Mouse (Mus musculus) midbrain, embryonic 11.5 days (tissue): ENCODE data around the gene Gar1. TPM values are rescaled to one million over a fixed set of nuclear protein-coding genes. Genes with fewer than 3 reads are reported as not detected.
A peak's percentile ranks its signal among the peaks of the same experiment; 100 is the strongest.

ENCODE experiments used
- ATAC-seq: fragments of 200-750 bp; cut with Nextera tagmentation; 2 replicates; pipeline ENCODE4 v1.8.0; 2017; ENCODE audit warnings: moderate TSS enrichment, moderate library complexity; ENCODE audit not compliant: low FRiP score
- DNase-seq: peaks from one replicate; pipeline ENCODE4 v3.0.0; 2015; ENCODE audit warnings: low spot score; ENCODE audit errors: missing footprints
- H3K27ac ChIP-seq: fragments of 300-500 bp; sonication (generic); 2 replicates; pipeline ENCODE4 v1.5.1; 2014; ENCODE audit warnings: low read depth, low read length
- H3K27me3 ChIP-seq: fragments of 300-500 bp; sonication (generic); 2 replicates; pipeline ENCODE4 v1.6.1; 2014; ENCODE audit warnings: mild to moderate bottlenecking, low read length, moderate library complexity, mixed read lengths; ENCODE audit not compliant: control insufficient read depth, insufficient read depth
- H3K36me3 ChIP-seq: fragments of 300-500 bp; sonication (generic); 2 replicates; pipeline ENCODE4 v1.6.1; 2014; ENCODE audit warnings: mild to moderate bottlenecking, low read length, moderate library complexity, mixed read lengths; ENCODE audit not compliant: control insufficient read depth, insufficient read depth
- H3K4me1 ChIP-seq: fragments of 300-500 bp; sonication (generic); 2 replicates; pipeline ENCODE4 v1.6.1; 2014; ENCODE audit warnings: low read length; ENCODE audit not compliant: control insufficient read depth, insufficient read depth
- H3K4me2 ChIP-seq: fragments of 300-500 bp; sonication (generic); 2 replicates; pipeline ENCODE4 v1.6.1; 2014; ENCODE audit warnings: mild to moderate bottlenecking, moderate library complexity
- H3K4me3 ChIP-seq: fragments of 300-500 bp; sonication (generic); 2 replicates; pipeline ENCODE4 v1.5.1; 2014; ENCODE audit warnings: low read depth, low read length
- H3K9ac ChIP-seq: fragments of 300-500 bp; sonication (generic); 2 replicates; pipeline ENCODE4 v1.6.1; 2014; ENCODE audit warnings: low read length
- H3K9me3 ChIP-seq: fragments of 300-500 bp; sonication (generic); 2 replicates; pipeline ENCODE4 v1.6.1; 2016; ENCODE audit warnings: low read length; ENCODE audit not compliant: control insufficient read depth
- WGBS: fragments of 180-500 bp; shearing (Covaris S2); extraction: QIAGEN DNeasy Blood & Tissue Kit; methylation state at CpG from one replicate; pipeline ENCODE4 v1.1.7; 2014; 5-methylcytosine and 5-hydroxymethylcytosine counted together
- polyA plus RNA-seq: library from polyadenylated mRNA; unstranded; fragments of >200 nt; fragmentation: Nextera tagmentation; extraction: Ambion mirVana; gene quantifications from 2 replicates; pipeline ENCODE4 v1.2.1, GENCODE M21; 2014

The Gar1 gene
- polyA plus RNA-seq, 1 experiment from 2014 or later, result 51.4 TPM

- no peaks in the 10 kb centered on the region for H3K27me3 ChIP-seq
- H3K27ac ChIP-seq, result no peak overlapping the region
- no peak overlapping the region for H3K4me3 ChIP-seq
- no peak for ATAC-seq
- no peaks in the 10 kb centered on the region for H3K4me1 ChIP-seq
- no peak overlapping the region for H3K9ac ChIP-seq
- no peak for DNase-seq
- no peaks in the 10 kb centered on the region for H3K36me3 ChIP-seq
- 50% methylated on average over 7 of the region's 7 CpGs for WGBS
- no peaks in the 10 kb centered on the region for H3K9me3 ChIP-seq
- no peak overlapping the region for H3K4me2 ChIP-seq
These were observed 6.8 kb upstream of the Gar1 start for GRCm38 (mm10) chr3:129838017-129838416.

- H3K9ac ChIP-seq, result no peak overlapping the region
- WGBS, result 94% methylated on average over 6 of the region's 6 CpGs
- DNase-seq (no peak), ATAC-seq (no peak)
- H3K9me3 ChIP-seq, result no peaks in the 10 kb centered on the region
- H3K4me2 ChIP-seq, result no peak overlapping the region
- no peak overlapping the region for H3K27ac ChIP-seq
- H3K4me1 ChIP-seq, result no peaks in the 10 kb centered on the region
- no peak overlapping the region for H3K4me3 ChIP-seq
- no peaks in the 10 kb centered on the region for H3K27me3 ChIP-seq
- H3K36me3 ChIP-seq, result no peaks in the 10 kb centered on the region
These were observed 5.8 kb upstream of the Gar1 start for GRCm38 (mm10) chr3:129836965-129837364.

GRCm38 (mm10) chr3:129836051-129836697, 5.0 kb upstream of the Gar1 start:
- ATAC-seq, result no peak
- WGBS, result 14% methylated on average over 11 of the region's 11 CpGs
- no peak for DNase-seq
- no peak overlapping the region for H3K27ac ChIP-seq
- H3K27me3 ChIP-seq, result no peaks in the 10 kb centered on the region
- no peaks in the 10 kb centered on the region for H3K9me3 ChIP-seq
- H3K4me3 ChIP-seq, result no peak overlapping the region
- H3K4me1 ChIP-seq, result no peaks in the 10 kb centered on the region
- peak overlapping the region; percentile 2; the same call in 1 of the 2 replicates for H3K4me2 ChIP-seq
- H3K9ac ChIP-seq, result no peak overlapping the region
- no peaks in the 10 kb centered on the region for H3K36me3 ChIP-seq

- H3K4me1 ChIP-seq, result no peaks in the 10 kb centered on the region
- H3K4me3 ChIP-seq, result no peak within 1 kb of the TSS
- H3K27me3 ChIP-seq, result no peaks in the 10 kb centered on the region
- no peaks in the 10 kb centered on the region for H3K9me3 ChIP-seq
- no peak for ATAC-seq
- H3K36me3 ChIP-seq, result no peaks in the 10 kb centered on the region
- 74% methylated on average over 6 of the region's 6 CpGs for WGBS
- no peak for DNase-seq
- H3K9ac ChIP-seq, result no peak within 1 kb of the TSS
- H3K4me2 ChIP-seq, result peak within 1 kb of the TSS; percentile 2; the same call in 1 of the 2 replicates
- H3K27ac ChIP-seq, result no peak within 1 kb of the TSS
These were observed 4.3 kb upstream of the Gar1 start, which contains the start of gene Cfi for GRCm38 (mm10) chr3:129835388-129835934. Gene Cfi (plus strand): TSS chr3:129835884.

GRCm38 (mm10) chr3:129830626-129831025, 570 bp downstream of the Gar1 start:
- under 1% methylated on average over 44 of the region's 45 CpGs for WGBS
- ATAC-seq (no peak), DNase-seq (no peak)
- peak overlapping the region; percentile 91 for H3K4me3 ChIP-seq
- no peaks in the 10 kb centered on the region for H3K27me3 ChIP-seq
- no peaks in the 10 kb centered on the region; the same call in 1 of the 2 replicates for H3K36me3 ChIP-seq
- no peaks in the 10 kb centered on the region for H3K9me3 ChIP-seq
- H3K27ac ChIP-seq, result peak overlapping the region; percentile 81
- H3K4me2 ChIP-seq, result peak overlapping the region; percentile 71
- H3K4me1 ChIP-seq, result peaks cover 8% of the 10 kb centered on the region
- peak overlapping the region; percentile 78 for H3K9ac ChIP-seq

- no peak overlapping the region for H3K4me3 ChIP-seq
- DNase-seq, result no peak
- H3K9ac ChIP-seq, result no peak overlapping the region
- H3K4me2 ChIP-seq, result no peak overlapping the region
- peaks cover 6% of the 10 kb centered on the region for H3K36me3 ChIP-seq
- ATAC-seq, result no peak
- no peaks in the 10 kb centered on the region for H3K9me3 ChIP-seq
- peaks cover 8% of the 10 kb centered on the region for H3K4me1 ChIP-seq
- WGBS, result 93% methylated on average over 5 of the region's 5 CpGs
- H3K27me3 ChIP-seq, result no peaks in the 10 kb centered on the region
- no peak overlapping the region for H3K27ac ChIP-seq
These were observed 3.5 kb downstream of the Gar1 start for GRCm38 (mm10) chr3:129827691-129828090.

GRCm38 (mm10) chr3:129826691-129827090, 4.5 kb downstream of the Gar1 start:
- Histone ChIP-seq H3K4me1 (peaks cover 8% of the 10 kb centered on the region), H3K9me3 (no peaks in the 10 kb centered on the region), H3K27ac (no peak overlapping the region), H3K4me3 (no peak overlapping the region), H3K4me2 (no peak overlapping the region), H3K36me3 (peaks cover 6% of the 10 kb centered on the region), H3K9ac (no peak overlapping the region), H3K27me3 (no peaks in the 10 kb centered on the region)
- WGBS, result 92% methylated on average over 10 of the region's 10 CpGs
- DNase-seq (no peak), ATAC-seq (no peak)

- 93% methylated on average over 10 of the region's 10 CpGs for WGBS
- H3K36me3 ChIP-seq, result peaks cover 6% of the 10 kb centered on the region
These were observed 6.3 kb downstream of the Gar1 start for GRCm38 (mm10) chr3:129824891-129825290.

GRCm38 (mm10) chr3:129824146-129824545, 7.0 kb downstream of the Gar1 start:
- no peak for ATAC-seq
- Histone ChIP-seq H3K36me3 (peaks cover 6% of the 10 kb centered on the region), H3K4me2 (no peak overlapping the region), H3K9me3 (no peaks in the 10 kb centered on the region), H3K27me3 (no peaks in the 10 kb centered on the region), H3K9ac (no peak overlapping the region), H3K4me1 (no peaks in the 10 kb centered on the region; the same call in 1 of the 2 replicates), H3K27ac (no peak overlapping the region), H3K4me3 (no peak overlapping the region)
- DNase-seq, result no peak
- 93% methylated on average over 4 of the region's 4 CpGs for WGBS

More at GRCm38 (mm10) chr3:129824891-129825290, 6.3 kb downstream of the Gar1 start:
- Histone ChIP-seq H3K4me1 (peaks cover 6% of the 10 kb centered on the region), H3K9me3 (no peaks in the 10 kb centered on the region), H3K4me3 (no peak overlapping the region), H3K27me3 (no peaks in the 10 kb centered on the region), H3K9ac (no peak overlapping the region), H3K27ac (no peak overlapping the region), H3K4me2 (no peak overlapping the region)
- ATAC-seq (no peak), DNase-seq (no peak)
